Mouse (Mus musculus) heart, postnatal 0 days (tissue): ENCODE measurements at regions not wholly inside any gene's neighbourhood (a gene's known extent, or its start where the extent isn't known, plus 50 kb on each side); places are given as distances from the start of the nearest gene placed in this dataset.

Experiments used
- CTCF ChIP-seq: IDR thresholded peaks from 2 replicates; pipeline ENCODE4 v1.5.1; 2016; ENCODE audit warnings: antibody characterized with exemption, control low read depth, low read depth
- EP300 ChIP-seq: IDR thresholded peaks from 2 replicates; pipeline ENCODE4 v1.6.1; 2016; ENCODE audit warnings: antibody characterized with exemption, low read depth

DNA sequence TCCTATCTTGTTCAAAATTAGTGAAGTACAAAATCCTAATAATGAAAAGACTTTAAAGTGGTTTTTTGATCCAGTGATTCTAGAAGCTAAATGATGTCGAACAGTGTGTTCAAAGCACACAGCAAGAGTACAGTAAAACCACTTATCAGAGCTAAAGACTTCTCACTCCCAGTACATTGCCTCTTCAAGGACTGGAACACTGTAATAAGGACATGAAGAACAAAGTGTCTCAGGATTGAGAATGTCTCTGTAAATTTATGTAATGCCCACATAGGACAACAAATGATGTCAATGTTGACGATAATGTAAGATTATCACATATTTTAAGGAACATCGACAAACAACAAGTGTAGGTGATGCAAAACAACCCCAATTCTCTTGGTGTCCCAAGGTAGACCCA, 78.1 kb upstream of the Zpld1 start:
- TF ChIP-seq CTCF (no peak), EP300 (no peak)
